Mouse (Mus musculus): ENCODE measurements around the gene Sh3bgrl3.
A peak's percentile ranks its signal among the peaks of the same experiment; 100 is the strongest.
"Not testable (repeated sequence)": the region's sequence is repeated elsewhere in the genome, so short reads cannot be mapped to it uniquely, and the experiment has no call there.

Gene Sh3bgrl3

GRCm38 (mm10) chr4:134128221-134128982 is at the start of gene Sh3bgrl3:
Gene Sh3bgrl3, minus strand, starts transcription at chr4:134128789.
- DNase-seq = peak; percentile 80

GRCm38 (mm10) chr4:134172391-134172790 is 43.8 kb upstream of the Sh3bgrl3 start:
- no peak for DNase-seq

GRCm38 (mm10) chr4:134166906-134167305 is 38.3 kb upstream of the Sh3bgrl3 start:
- DNase-seq = no peak

- DNase-seq = no peak
These were observed 37.2 kb upstream of the Sh3bgrl3 start for GRCm38 (mm10) chr4:134165548-134166465.

- DNase-seq = no peak
These were observed 36.4 kb upstream of the Sh3bgrl3 start for GRCm38 (mm10) chr4:134165024-134165423.

GRCm38 (mm10) chr4:134164591-134164990 is 36.0 kb upstream of the Sh3bgrl3 start:
- no peak for DNase-seq

- DNase-seq = peak; percentile 39
These were observed 31.5 kb upstream of the Sh3bgrl3 start for GRCm38 (mm10) chr4:134160071-134160470.

- no peak for DNase-seq
These were observed 30.2 kb upstream of the Sh3bgrl3 start for GRCm38 (mm10) chr4:134158774-134159173.

- no peak for DNase-seq
These were observed 29.0 kb upstream of the Sh3bgrl3 start for GRCm38 (mm10) chr4:134157558-134157957.

GRCm38 (mm10) chr4:134156744-134157143 is 28.2 kb upstream of the Sh3bgrl3 start:
- DNase-seq = no peak

- DNase-seq = no peak
These were observed 27.4 kb upstream of the Sh3bgrl3 start for GRCm38 (mm10) chr4:134155961-134156465.

- no peak for DNase-seq
These were observed 26.9 kb upstream of the Sh3bgrl3 start for GRCm38 (mm10) chr4:134155531-134155930.

- no peak for DNase-seq
These were observed 25.8 kb upstream of the Sh3bgrl3 start for GRCm38 (mm10) chr4:134154354-134154753.

GRCm38 (mm10) chr4:134153656-134154055 is 25.1 kb upstream of the Sh3bgrl3 start:
- no peak for DNase-seq

- no peak for DNase-seq
These were observed 23.5 kb upstream of the Sh3bgrl3 start for GRCm38 (mm10) chr4:134152112-134152511.

- no peak for DNase-seq
These were observed 20.8 kb upstream of the Sh3bgrl3 start for GRCm38 (mm10) chr4:134149389-134149788.

- not testable (repeated sequence) for DNase-seq
These were observed 15.7 kb upstream of the Sh3bgrl3 start for GRCm38 (mm10) chr4:134144297-134144696.

- DNase-seq = no peak
These were observed 10.3 kb upstream of the Sh3bgrl3 start for GRCm38 (mm10) chr4:134138857-134139256.

- DNase-seq = no peak
These were observed 7.8 kb upstream of the Sh3bgrl3 start for GRCm38 (mm10) chr4:134136280-134136926.

- DNase-seq = no peak
These were observed 4.0 kb upstream of the Sh3bgrl3 start for GRCm38 (mm10) chr4:134132519-134133095.

- no peak for DNase-seq
These were observed 3.5 kb upstream of the Sh3bgrl3 start for GRCm38 (mm10) chr4:134132117-134132516.

- no peak for DNase-seq
These were observed 893 bp upstream of the Sh3bgrl3 start for GRCm38 (mm10) chr4:134129482-134129881.

GRCm38 (mm10) chr4:134128983-134129362 is 384 bp upstream of the Sh3bgrl3 start:
- DNase-seq = peak; percentile 36

Measured in cerebellum, adult 11-12 months (tissue).